ENCODE assay signal across 14 mouse cellular contexts in the genomic region with DNA sequence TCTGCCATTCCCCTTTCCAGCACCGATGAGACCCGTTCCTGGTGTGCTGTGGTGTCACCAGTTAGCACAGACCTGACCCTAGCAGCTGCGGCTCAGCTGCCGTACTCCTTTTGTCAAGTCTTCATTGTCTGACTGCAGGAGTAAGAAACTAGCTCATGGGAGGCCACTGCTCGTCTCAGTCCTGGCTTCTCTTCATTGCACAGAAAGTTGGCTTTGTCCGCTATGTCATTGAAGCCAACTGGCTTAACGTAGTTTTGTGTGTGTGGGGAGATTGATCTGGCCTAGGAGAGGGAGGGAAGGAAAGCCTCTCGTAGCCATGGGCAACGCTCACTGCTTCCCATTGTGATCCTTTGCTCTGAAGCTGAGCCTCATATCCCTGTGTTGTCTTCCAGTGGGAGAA. TPM values are rescaled to one million over a fixed set of nuclear protein-coding genes. Genes with fewer than 3 reads are reported as not detected.
DNase-seq lines count a peak whose midpoint lies in the region; ATAC-seq lines count a peak whose summit lies in the region.
"Had no signal": no experiment of that assay in that cellular context is flagged by ENCODE, and none has a peak within 500 bp of the region (broad histone marks: within the 10 kb centered on the region; RNA-seq: fewer than 3 reads in every experiment).

No protein-coding gene starts in this region.

- H3K27ac ChIP-seq in limb, embryonic 12.5 days = 0 out of 2 replicates have a peak overlapping the region, but pooled peaks have one; percentile 17
- H3K27ac ChIP-seq in limb, embryonic 10.5 days = no peak overlapping the region
- H3K27ac ChIP-seq in hindbrain, embryonic 10.5 days = peak overlapping the region; percentile 77
- H3K27ac ChIP-seq in neural tube, embryonic 13.5 days (replicated peaks) = peak overlapping the region; percentile 23; the same call in 1 of the 2 replicates
- H3K27ac ChIP-seq: heart, embryonic 13.5 days; liver, embryonic 15.5 days had no signal

- no peak for ATAC-seq in limb, embryonic 12.5 days (ENCODE audit: insufficient number of reproducible peaks, insufficient read depth, low FRiP score, low TSS enrichment, low read depth)
- peak; percentile 40; the same call in 1 of the 2 replicates for ATAC-seq in neural tube, embryonic 13.5 days (ENCODE audit: low read depth)

- no peaks in the 10 kb centered on the region for H3K9me3 ChIP-seq in limb, embryonic 12.5 days
- no peaks in the 10 kb centered on the region for H3K9me3 ChIP-seq in limb, embryonic 10.5 days (replicated peaks)
- H3K9me3 ChIP-seq in hindbrain, embryonic 10.5 days = no peaks in the 10 kb centered on the region
- no peaks in the 10 kb centered on the region for H3K9me3 ChIP-seq in neural tube, embryonic 13.5 days
- H3K9me3 ChIP-seq: heart, embryonic 13.5 days; liver, embryonic 15.5 days had no signal

- no peak for DNase-seq in limb, embryonic 10.5 days (ENCODE audit: low spot score)
- peak; percentile 61 for DNase-seq in hindbrain, embryonic 10.5 days (ENCODE audit: low spot score)
- DNase-seq in mesoderm, embryonic 11.5 days (ENCODE audit: low read depth, low spot score) = peak; percentile 19
- no peak for DNase-seq in thymus, postnatal 10 days (ENCODE audit: low spot score in 2 of 2)
- no peak for DNase-seq in spleen, adult 12 weeks (ENCODE audit: low spot score)
- DNase-seq: adrenal gland, adult 2 months; cerebellum, adult 11-12 months; kidney, postnatal 25 days had no signal

- no peak overlapping the region for H3K4me2 ChIP-seq in limb, embryonic 12.5 days
- H3K4me2 ChIP-seq in neural tube, embryonic 13.5 days = no peak overlapping the region
- H3K4me2 ChIP-seq: heart, embryonic 13.5 days; liver, embryonic 15.5 days had no signal

- no peak overlapping the region for H3K9ac ChIP-seq in limb, embryonic 12.5 days (replicated peaks)
- H3K9ac ChIP-seq in neural tube, embryonic 13.5 days = no peak overlapping the region
- H3K9ac ChIP-seq: heart, embryonic 13.5 days; liver, embryonic 15.5 days had no signal

- H3K4me3 ChIP-seq in limb, embryonic 12.5 days (replicated peaks) = no peak overlapping the region
- no peak overlapping the region for H3K4me3 ChIP-seq in limb, embryonic 10.5 days
- no peak overlapping the region for H3K4me3 ChIP-seq in hindbrain, embryonic 10.5 days
- H3K4me3 ChIP-seq in neural tube, embryonic 13.5 days = no peak overlapping the region
- H3K4me3 ChIP-seq: heart, embryonic 13.5 days; liver, embryonic 15.5 days had no signal

- no peaks in the 10 kb centered on the region for H3K27me3 ChIP-seq in limb, embryonic 12.5 days
- no peaks in the 10 kb centered on the region for H3K27me3 ChIP-seq in limb, embryonic 10.5 days (ENCODE audit: low read depth, poor library complexity, severe bottlenecking)
- no peaks in the 10 kb centered on the region for H3K27me3 ChIP-seq in hindbrain, embryonic 10.5 days (ENCODE audit: insufficient read depth, poor library complexity, severe bottlenecking)
- no peaks in the 10 kb centered on the region for H3K27me3 ChIP-seq in neural tube, embryonic 13.5 days
- H3K27me3 ChIP-seq: CH12.LX; heart, embryonic 13.5 days; liver, embryonic 15.5 days; Patski had no signal

- no peaks in the 10 kb centered on the region for H3K4me1 ChIP-seq in limb, embryonic 12.5 days (replicated peaks)
- no peaks in the 10 kb centered on the region for H3K4me1 ChIP-seq in limb, embryonic 10.5 days
- H3K4me1 ChIP-seq in hindbrain, embryonic 10.5 days (replicated peaks) = peaks cover 44% of the 10 kb centered on the region
- peaks cover 25% of the 10 kb centered on the region for H3K4me1 ChIP-seq in neural tube, embryonic 13.5 days (replicated peaks)
- H3K4me1 ChIP-seq: heart, embryonic 13.5 days; liver, embryonic 15.5 days had no signal

- WGBS in limb, embryonic 12.5 days = 89% methylated on average over 9 of the region's 9 CpGs
- WGBS in limb, embryonic 10.5 days = 95% methylated on average over 9 of the region's 9 CpGs
- WGBS in hindbrain, embryonic 10.5 days = 39% methylated on average over 9 of the region's 9 CpGs
- 34% methylated on average over 9 of the region's 9 CpGs for WGBS in neural tube, embryonic 13.5 days

- peaks cover 29% of the 10 kb centered on the region; the same call in 1 of the 2 replicates for H3K36me3 ChIP-seq in limb, embryonic 12.5 days
- peaks cover 34% of the 10 kb centered on the region for H3K36me3 ChIP-seq in limb, embryonic 10.5 days
- H3K36me3 ChIP-seq in hindbrain, embryonic 10.5 days = peaks cover 49% of the 10 kb centered on the region
- H3K36me3 ChIP-seq in neural tube, embryonic 13.5 days = peaks cover 61% of the 10 kb centered on the region

RNA-seq across cellular contexts. Expression of a gene that starts 55.7 kb away (rescaled TPM):
- 0.59 and 0.82 TPM in 2 replicates for polyA plus RNA-seq in limb, embryonic 12.5 days (2016; fragmentation: Nextera tagmentation; extraction: Ambion mirVana)
- 0.84 and 0.86 TPM in 2 replicates for polyA plus RNA-seq in limb, embryonic 10.5 days (2016; fragmentation: Nextera tagmentation; extraction: Ambion mirVana)
- 1.1 and 1.6 TPM in 2 replicates for polyA plus RNA-seq in hindbrain, embryonic 10.5 days (2016; fragmentation: Nextera tagmentation; extraction: Ambion mirVana)
- polyA plus RNA-seq in neural tube, embryonic 13.5 days (2015; fragmentation: Nextera tagmentation; extraction: Ambion mirVana) = 0.50 and 0.54 TPM in 2 replicates
- polyA plus RNA-seq: Patski had no signal

Comparison
In these comparisons a context has a peak if more than half of its experiments do, and no peak if none do; other contexts are left out.
1. DNase-seq: peak in hindbrain, embryonic 10.5 days (single experiment) and mesoderm, embryonic 11.5 days (single experiment); none in limb, embryonic 10.5 days (single experiment), thymus, postnatal 10 days (0 of 2) and spleen, adult 12 weeks (single experiment).